Mouse (Mus musculus) megakaryocyte-erythroid progenitor cell, adult 5-6 weeks (primary cell): Measurements from ENCODE around the gene Serpinb1a. TPM values are rescaled to one million over a fixed set of nuclear protein-coding genes. Genes with fewer than 3 reads are reported as not detected.

Experiments
- ATAC-seq: replicated peaks from 2 replicates; pipeline ENCODE4 v1.8.0; 2016; ENCODE audit warnings: mild to moderate bottlenecking, inconsistent platforms; ENCODE audit not compliant: severe bottlenecking, poor library complexity, low FRiP score, low TSS enrichment
- total RNA-seq, 2 experiments: library from RNA; stranded (forward) in 1 of 2; stranded (reverse) in 1 of 2; fragments of 200-1000, 215-1000 nt in 1 of 2; fragments of >200 nt in 1 of 2; fragmentation: Nextera tagmentation in 1 of 2; gene quantifications; 2 replicates each; pipeline ENCODE4 v1.2.3; 2014 to 2017

Serpinb1a gene
- total RNA-seq, 2 experiments from 2014 or later: 2.4 to 10.1 TPM

- ATAC-seq: peak; percentile 20; the same call in 1 of the 2 replicates
Observed at GRCm38 (mm10) chr13:32802259-32803081, 48.5 kb downstream of the Serpinb1a start, which contains the start of gene D930007J09Rik. Gene D930007J09Rik, minus strand, starts transcription at chr13:32802849.

- peak; percentile 97 for ATAC-seq
Observed at GRCm38 (mm10) chr13:32801693-32802221, 49.2 kb downstream of the Serpinb1a start, which contains the start of gene Wrnip1. Gene Wrnip1, plus strand, starts transcription at chr13:32802038.

GRCm38 (mm10) chr13:32800859-32801258, 50.1 kb downstream of the Serpinb1a start:
- peak; percentile 68 for ATAC-seq

DNA sequence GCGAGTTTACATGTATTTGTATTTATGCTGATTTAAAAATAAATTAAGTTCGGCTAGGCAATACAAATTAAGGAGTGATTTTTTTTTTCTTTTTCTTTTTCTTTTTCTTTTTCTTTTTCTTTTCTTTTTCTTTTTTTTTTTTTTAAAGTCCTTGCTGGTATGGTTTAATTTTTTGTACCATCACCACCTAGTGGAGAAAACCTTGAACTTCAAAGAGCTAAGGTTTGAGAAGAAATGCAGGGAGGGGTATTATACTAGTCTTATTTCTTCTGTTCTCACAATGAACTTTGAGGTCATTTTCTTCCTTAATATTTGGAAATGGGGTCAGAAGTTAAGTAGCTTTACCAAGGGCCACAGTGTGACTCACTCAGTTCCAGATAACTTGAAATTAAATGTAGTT, 51.9 kb downstream of the Serpinb1a start:
- ATAC-seq: no peak

DNA sequence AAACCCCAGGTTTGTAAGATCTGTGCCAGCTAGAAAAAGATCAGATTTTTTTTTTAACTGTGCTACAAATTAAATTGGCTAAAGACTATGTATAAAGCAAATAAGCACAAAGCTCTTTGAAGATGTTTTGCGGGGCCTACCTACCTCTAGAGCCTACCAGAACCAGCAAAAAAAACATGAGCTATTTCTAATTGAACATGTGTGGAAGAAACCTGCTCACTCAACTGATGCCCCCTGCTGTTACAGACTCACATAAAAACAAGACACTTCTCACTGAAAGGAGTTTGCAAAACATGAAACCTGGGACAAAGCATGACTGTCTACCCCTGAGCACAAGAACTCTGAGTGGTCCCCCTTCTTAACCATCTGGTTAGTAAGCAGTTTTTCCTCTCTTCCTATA, 53.9 kb downstream of the Serpinb1a start:
- no peak for ATAC-seq

DNA sequence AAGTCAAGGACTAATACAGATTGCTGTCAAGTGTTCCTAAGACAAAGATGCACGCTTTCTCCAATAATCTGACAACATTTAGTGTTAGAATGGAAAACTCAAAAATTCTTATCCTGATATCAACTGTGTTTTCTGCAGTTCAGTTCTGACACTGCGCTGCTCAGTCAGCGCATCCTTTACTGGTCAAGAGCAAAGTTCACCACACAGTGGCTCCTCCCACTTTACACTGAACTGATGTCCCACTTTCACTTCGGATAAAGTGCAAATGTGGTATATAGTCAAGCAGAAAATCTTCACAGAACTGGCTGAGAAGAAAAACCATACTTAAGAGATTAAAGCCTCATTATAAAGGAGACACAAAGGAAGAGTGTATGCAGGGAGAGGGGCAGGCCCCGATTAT, 55.8 kb downstream of the Serpinb1a start:
- no peak for ATAC-seq

GRCm38 (mm10) chr13:32794619-32795018, 56.4 kb downstream of the Serpinb1a start:
- no peak for ATAC-seq

Other genes starting within 250 kb of the Serpinb1a start
- 0.11 TPM in 1 of 2 replicates, not detected in the other for gene Mylk4, start 67.2 kb downstream of the Serpinb1a start, total RNA-seq (2014; fragmentation: Nextera tagmentation)
- gene Mylk4, start 67.2 kb downstream of the Serpinb1a start, total RNA-seq (2017): not detected in 2 replicates
- gene Wrnip1, start 49.1 kb downstream of the Serpinb1a start, total RNA-seq (2014; fragmentation: Nextera tagmentation): 22.3 and 38.7 TPM in 2 replicates
- gene Wrnip1, start 49.1 kb downstream of the Serpinb1a start, total RNA-seq (2017): 37.6 and 45.8 TPM in 2 replicates
- not detected in 2 replicates for gene D930007J09Rik, start 48.3 kb downstream of the Serpinb1a start, total RNA-seq (2014; fragmentation: Nextera tagmentation)
- gene D930007J09Rik, start 48.3 kb downstream of the Serpinb1a start, total RNA-seq (2017): not detected in 2 replicates
- not detected in 2 replicates for gene Serpinb1c, start 47.0 kb upstream of the Serpinb1a start, total RNA-seq (2014; fragmentation: Nextera tagmentation)
- not detected in 2 replicates for gene Serpinb1c, start 47.0 kb upstream of the Serpinb1a start, total RNA-seq (2017)
- gene Serpinb6b, start 114.0 kb upstream of the Serpinb1a start, total RNA-seq (2014; fragmentation: Nextera tagmentation): 10.1 and 14.4 TPM in 2 replicates
- gene Serpinb6b, start 114.0 kb upstream of the Serpinb1a start, total RNA-seq (2017): 36.7 and 70.1 TPM in 2 replicates
- 6.1 and 7.9 TPM in 2 replicates for gene Serpinb9, start 152.1 kb upstream of the Serpinb1a start, total RNA-seq (2014; fragmentation: Nextera tagmentation)
- gene Serpinb9, start 152.1 kb upstream of the Serpinb1a start, total RNA-seq (2017): 5.8 and 12.1 TPM in 2 replicates
- gene Serpinb9b, start 176.2 kb upstream of the Serpinb1a start, total RNA-seq (2014; fragmentation: Nextera tagmentation): not detected in 2 replicates
- not detected in 2 replicates for gene Serpinb9b, start 176.2 kb upstream of the Serpinb1a start, total RNA-seq (2017)
- gene Serpinb1b, start 227.4 kb upstream of the Serpinb1a start, total RNA-seq (2014; fragmentation: Nextera tagmentation): not detected in 2 replicates
- gene Serpinb1b, start 227.4 kb upstream of the Serpinb1a start, total RNA-seq (2017): not detected in 2 replicates